Mouse (Mus musculus): Measurements from ENCODE around the gene Ccdc106. TPM values are rescaled to one million over a fixed set of nuclear protein-coding genes. Genes with fewer than 3 reads are reported as not detected.

Ccdc106 gene
- not detected for polyA plus RNA-seq (2015; fragmentation: Illumina TruSeq; extraction: RNeasy Lipid Tissue Mini Kit (QIAGEN cat#74804); ENCODE audit: insufficient read depth, low replicate concordance)

DNA sequence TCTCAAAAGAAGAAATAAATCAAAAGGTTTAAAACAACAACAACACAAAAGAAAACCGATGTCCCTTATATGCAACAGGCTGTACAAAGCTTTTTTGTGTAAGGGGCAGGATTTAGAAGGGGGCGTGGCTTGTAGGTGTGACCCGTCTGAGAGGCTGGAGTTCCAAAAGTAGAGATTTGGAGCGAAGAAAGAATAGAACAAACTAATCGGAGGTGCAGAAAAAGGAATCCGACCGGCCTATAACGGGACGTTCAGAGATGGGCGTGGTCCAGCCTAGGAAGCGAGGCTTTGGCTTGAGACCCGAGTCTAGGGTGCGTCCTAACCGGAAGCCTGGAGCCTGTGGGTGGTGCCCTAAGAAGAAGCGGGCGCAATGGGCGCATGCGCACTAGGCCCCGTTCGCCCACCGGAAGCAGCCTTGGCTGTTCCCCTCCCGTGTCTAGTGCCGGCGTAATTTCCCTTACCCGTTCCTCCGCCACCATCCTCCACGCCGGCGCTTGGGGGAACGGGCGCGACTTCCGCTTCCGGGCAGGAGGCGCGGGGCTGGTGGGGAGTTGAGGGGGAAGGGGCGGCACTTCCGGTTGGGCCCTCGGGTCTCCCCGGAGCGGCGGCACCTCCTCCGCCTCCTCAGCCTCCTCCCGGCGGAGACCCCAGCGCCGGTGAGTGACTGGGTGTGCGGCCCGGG lies at the start of gene Ccdc106, which contains the start of gene Zfp865:
Gene Ccdc106, plus strand, starts transcription at position 554 of the 682 bp plus-strand sequence.
Gene Zfp865, plus strand, starts transcription at position 377 of the 682 bp plus-strand sequence.

DNA sequence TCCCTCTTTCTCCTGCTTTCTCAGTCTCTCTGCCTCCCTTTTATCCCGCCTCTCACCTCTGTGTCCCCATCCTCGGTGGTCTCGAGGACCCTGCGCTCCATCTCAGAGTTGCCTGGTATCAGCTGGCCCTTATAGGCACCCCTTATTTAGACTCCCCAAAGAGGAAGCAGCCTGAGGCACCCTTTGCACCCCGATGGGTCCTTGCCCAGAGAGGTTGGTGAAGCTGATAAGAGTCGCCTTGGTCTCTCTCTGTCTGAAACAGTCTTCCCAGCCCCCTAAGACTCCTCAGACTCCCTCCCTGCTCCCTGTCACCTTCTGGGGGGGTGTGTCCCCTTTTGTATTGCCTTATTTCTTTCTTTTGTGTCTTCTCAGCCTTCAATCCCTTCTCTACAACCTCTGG lies 49.3 kb upstream of the Ccdc106 start, which contains the start of gene Sbk3:
Gene Sbk3, minus strand, starts transcription at position 101 of the 400 bp plus-strand sequence.

DNA sequence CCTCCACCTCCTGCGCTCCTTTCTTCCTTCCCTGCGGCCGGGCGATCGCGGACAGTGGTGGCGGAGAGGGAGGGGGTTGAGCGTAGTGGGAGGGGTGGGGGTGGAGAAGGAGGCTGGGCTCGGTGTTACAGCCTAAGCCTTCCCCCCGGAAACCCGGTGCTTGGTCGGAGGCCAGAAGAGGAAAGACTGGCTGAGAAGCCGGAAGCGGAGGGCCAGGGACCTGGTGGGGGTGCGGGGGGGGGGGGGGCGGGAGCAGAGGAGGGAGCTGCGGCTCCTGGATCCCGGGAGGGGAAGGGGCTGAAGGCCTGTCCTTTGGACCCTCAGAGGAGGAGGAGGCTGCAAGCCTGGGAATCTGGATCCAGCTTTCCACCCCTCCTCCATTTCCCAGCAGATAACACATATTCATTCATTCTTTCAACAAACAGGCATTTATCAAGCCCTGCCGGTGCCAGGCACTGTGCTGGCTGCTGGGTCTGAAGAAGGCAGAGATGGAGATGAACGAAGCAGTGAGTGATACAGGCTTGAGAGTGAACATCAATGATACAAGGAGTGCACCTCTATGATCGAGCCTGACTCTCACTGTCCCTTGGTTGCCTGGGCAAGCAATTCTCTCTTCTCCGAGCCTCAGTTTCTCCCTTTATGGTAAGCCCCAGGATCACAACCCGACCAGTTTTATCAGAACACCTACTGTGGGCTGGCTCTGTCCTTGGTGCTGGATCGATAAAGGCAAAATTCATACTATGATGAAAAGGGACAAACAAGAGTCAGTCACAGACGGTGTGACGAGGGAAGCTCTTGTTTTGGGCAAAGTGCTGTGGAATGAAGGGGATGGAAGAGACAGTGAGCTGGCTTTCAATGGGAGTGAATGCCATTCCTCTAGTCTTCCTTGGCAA lies 24.1 kb upstream of the Ccdc106 start, which contains the start of gene Zfp579:
Gene Zfp579, minus strand, starts transcription at position 156 of the 893 bp plus-strand sequence.

DNA sequence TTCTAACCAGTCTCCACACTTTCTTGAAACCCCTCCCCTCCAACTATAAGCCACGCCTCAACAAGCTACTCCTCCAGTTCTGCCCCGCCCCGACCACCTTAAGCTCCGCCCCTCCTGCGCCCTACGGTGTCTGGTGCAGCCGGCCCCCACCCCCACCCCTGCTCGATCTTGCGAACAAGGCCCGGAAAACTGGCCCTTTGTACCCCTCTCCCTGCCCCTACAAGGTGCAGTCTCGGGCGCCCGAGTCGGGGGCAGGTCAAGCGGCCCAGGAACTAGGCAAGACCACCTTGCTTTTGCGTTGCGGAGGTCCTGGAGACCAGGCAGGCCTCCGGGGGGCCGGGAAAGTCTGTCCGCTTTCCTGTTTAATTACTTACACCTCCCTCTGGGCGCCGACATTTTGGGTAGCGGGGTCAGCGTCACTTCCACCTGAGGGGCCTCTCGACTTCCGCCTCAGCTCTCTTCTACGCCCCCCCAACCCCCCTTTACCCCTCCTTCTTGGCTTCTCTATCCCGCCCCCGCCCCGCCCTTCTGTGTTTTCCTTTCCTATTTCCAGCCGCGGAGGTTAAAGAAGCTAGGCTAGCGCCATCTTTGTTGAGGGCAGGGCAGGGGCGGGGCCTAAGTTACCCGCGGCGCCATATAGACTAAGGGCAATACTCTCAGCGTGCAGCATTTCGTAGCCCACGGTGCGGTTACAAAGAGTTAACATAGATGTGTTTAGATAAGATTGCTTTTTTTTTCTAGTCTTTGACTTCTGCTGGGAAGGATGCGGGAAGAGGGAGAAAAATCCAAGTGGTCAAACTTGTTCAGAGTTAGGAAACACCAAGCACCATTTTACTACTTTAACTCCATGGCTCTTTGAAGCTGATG lies 5.9 kb upstream of the Ccdc106 start, which contains the start of the genes Zfp524 and Fiz1:
Gene Zfp524, plus strand, starts transcription at position 165 of the 867 bp plus-strand sequence.
Gene Fiz1, minus strand, starts transcription at position 447 of the 867 bp plus-strand sequence.

DNA sequence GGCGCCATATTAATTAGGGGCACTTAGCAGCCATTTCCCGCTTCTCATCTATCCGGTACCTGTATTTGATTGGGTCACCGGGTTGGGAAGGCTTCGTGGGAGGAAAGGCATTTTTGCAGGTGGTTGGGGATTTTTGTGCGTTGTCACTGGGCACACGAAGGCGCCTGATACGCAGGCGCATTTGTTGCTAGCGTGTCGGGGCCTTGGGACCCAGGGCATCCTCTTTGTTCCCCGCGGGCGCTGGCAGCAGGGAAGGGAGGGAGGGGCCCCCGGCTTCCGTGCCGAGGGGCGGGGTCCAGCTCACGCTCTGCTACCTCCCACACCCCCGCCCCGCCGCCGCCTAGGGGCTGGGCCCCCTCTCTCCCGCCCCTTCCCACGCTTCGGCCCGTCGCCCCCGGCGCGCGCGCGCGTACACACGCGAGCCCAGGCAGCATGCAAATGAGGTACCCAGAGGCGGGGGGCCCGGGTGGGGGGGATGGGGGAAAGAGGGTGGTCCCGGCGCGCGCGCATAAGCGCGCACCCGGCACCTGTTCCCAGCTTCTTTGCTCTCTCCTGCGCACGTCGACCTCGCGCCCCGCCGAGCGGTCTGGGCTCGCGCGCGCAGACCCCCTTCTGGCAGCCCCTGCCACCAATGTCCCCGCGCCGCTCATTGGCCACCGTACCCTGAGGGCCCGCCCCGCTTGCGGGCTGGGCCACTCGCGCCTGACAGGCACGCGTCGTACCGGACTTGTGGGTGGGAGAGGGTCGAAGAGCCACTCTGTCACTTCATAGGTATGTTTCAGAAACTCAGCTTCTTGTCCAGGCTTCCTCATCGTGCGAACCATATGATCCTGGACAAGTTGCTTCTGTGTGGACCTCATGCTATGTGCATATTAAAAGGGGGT lies 5.0 kb upstream of the Ccdc106 start, which contains the start of gene Gm44973:
Gene Gm44973, plus strand, starts transcription at position 379 of the 884 bp plus-strand sequence.

DNA sequence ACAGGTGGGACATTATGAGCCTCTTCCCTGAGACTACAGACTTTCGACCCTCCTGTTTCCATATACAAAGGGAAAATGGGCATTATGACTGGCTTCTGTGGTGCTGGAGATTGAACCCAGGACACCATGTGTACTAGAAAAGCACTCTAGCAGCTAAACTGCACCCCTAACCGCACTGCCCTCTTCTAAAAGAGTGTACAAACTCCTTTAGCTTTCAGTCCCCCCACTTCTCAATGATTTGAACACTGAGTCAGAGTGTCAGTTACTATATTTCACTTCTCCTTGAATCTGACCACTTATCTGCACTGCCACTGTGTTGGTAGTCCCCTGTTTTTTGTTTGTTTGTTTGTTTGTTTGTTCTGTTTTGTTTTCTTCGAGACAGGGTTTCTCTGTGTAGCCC lies 13.5 kb downstream of the Ccdc106 start, which contains the start of gene 4632433K11Rik:
Gene 4632433K11Rik, plus strand, starts transcription at position 301 of the 400 bp plus-strand sequence.

DNA sequence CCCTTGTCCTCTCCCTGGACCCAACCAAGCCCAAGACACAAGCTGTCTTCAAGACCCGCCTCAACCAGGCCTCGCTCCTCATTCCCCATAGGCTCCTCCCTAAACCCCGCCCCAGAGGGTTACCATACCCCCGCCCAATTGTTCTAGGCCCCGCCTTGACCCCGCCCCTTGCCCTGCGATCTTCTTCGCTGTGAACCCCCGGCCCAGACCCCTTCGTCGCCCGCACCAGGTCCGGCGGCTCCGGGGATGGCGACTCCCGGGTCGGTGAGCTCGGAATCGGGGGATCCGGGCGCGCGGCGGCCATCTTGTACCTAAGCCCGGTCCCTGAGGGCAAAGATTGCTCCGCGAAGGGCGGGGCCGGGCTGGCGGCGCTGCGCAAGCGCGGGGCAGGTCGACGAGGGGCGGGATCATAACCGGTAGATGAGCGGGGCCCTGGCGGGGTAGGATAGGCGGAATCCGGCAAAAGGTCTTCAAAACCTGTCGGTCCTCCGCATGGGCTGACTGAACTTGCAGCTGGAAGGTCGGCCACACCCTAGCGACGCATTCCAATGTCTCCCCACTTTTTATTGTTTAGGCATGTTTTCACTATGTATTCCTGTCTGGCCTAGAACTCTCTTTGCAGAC lies 17.9 kb downstream of the Ccdc106 start, which contains the start of gene Zfp784:
Gene Zfp784, minus strand, starts transcription at position 338 of the 624 bp plus-strand sequence.

DNA sequence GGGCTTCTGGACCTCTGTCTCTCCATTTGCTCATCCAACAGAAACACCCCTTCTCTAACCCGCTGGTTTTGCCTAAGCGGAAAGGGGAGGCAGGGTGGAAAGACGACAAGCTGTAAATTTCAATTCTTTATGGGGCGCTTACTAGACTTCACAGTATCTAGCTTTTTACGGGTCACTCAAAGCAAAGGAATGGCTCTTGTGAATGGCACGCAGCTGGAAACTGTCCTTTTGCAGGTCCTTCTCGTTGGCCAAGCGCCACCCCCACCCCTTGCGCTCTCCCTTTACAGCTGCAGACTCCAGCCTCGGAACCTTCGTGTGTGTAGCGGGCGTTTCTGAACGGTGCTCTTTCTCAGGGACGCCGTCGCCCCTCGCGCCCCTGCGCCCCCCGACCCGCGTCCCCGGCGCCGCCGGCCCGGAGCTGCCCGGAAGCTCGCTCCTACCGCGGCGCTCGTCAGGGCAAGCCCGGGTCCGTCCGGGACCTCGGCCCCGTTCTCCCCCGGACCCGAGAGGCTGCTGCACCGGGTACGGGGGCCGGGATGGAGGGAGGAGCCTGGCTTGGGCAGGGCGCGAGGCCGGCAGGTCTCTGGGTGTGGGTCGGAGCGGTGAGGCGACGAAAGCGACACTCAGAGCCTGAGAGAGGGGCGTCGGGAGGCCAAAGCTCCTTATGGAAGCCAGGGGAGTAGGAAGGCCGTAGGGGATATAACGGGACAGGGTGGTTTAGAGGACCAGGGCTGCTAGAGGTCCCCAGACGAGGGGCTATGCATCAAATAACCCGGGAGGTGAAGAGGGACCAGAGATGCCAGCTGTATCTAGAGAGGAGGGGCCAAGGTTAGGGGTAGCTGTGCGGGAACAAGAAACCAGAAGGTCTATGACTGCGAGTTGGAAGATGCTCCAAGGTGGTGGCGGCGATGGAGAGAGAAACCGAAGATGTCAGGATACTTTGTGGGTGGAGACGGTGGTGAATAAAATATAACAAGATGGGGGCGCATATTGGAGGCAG lies 31.1 kb downstream of the Ccdc106 start, which contains the start of gene Zfp580:
Gene Zfp580, plus strand, starts transcription at position 346 of the 1,000 bp plus-strand sequence.

DNA sequence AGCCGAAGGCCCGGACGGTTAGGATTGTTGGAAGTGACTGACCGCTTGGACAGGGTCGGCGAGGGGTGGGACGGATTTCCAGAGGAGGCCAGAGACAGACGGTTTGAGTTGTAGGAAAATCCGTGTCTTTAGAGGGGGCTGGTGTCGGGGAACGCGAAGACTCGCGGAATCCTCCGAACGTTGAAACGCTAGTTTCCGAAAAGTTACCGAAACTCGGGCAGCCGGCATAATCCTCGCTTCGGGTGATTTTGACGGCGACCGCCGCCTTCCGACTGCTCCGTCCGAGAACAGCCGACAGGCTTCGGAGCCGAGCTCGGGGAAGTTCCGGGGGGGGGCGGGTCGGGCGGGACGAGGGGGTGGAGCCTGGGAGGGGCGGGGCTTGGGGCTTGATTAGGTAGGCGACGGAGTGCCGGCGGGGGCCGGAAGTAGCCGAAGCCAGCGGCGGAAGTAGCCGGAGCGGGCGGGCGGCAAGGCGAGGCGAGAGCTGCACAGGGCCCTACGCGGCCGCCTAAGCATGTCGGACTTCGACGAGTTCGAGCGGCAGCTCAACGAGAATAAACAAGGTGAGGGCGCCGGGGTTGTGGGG lies 41.5 kb downstream of the Ccdc106 start, which contains the start of gene U2af2:
Gene U2af2, plus strand, starts transcription at position 370 of the 586 bp plus-strand sequence.

DNA sequence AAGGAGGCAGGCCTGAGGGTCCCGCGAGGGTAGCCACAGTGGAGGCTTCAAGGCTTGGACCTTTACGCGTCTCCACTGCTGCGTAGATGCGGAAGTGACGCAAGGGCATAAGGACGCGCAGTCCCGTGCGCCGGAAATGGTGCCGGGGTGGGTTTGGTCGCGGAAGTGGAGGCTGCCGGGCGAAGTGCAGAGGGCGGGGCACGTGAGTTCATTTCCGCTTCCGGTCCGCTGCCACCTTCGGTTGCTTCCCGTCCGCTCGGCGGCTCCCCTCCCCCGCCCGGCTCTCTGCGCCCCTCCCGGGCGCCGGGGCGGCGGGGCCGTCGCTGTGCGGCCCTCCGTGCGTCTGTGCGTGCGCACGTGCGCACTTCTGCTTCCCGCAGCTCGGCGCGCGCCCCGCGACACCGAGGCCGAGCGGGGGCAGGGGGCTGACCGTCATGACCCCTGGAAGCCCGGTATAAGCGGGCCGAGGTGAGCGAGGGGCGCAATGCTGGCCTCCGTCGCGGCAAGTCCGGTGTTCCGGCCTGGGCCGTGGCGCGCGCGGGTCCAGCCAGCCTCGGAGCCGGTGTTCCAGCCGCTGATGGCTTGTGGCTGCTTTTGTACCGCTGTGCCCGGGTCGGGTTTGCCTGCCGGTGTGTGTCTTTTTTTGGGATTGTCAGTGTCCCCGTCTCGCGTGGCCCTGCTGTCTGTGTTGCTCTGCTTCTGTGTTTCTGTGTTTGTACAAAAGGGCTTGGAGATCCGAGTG lies 59.8 kb downstream of the Ccdc106 start, which contains the start of gene Epn1:
Gene Epn1, plus strand, starts transcription at position 226 of the 742 bp plus-strand sequence.

Other genes with a start within 250 kb of the Ccdc106 start
- not detected for gene Fam71e2, start 249.3 kb upstream of the Ccdc106 start, polyA plus RNA-seq (2015; fragmentation: Illumina TruSeq; extraction: RNeasy Lipid Tissue Mini Kit (QIAGEN cat#74804); ENCODE audit: insufficient read depth, low replicate concordance)
- gene Il11, start 237.7 kb upstream of the Ccdc106 start, polyA plus RNA-seq (2015; fragmentation: Illumina TruSeq; extraction: RNeasy Lipid Tissue Mini Kit (QIAGEN cat#74804); ENCODE audit: insufficient read depth, low replicate concordance): 0.11 TPM
- not detected for gene Tmem190, start 237.6 kb upstream of the Ccdc106 start, polyA plus RNA-seq (2015; fragmentation: Illumina TruSeq; extraction: RNeasy Lipid Tissue Mini Kit (QIAGEN cat#74804); ENCODE audit: insufficient read depth, low replicate concordance)
- 1.6 TPM for gene Tmem238, start 230.9 kb upstream of the Ccdc106 start, polyA plus RNA-seq (2015; fragmentation: Illumina TruSeq; extraction: RNeasy Lipid Tissue Mini Kit (QIAGEN cat#74804); ENCODE audit: insufficient read depth, low replicate concordance)
- 457 TPM for gene Rpl28, start 227.7 kb upstream of the Ccdc106 start, polyA plus RNA-seq (2015; fragmentation: Illumina TruSeq; extraction: RNeasy Lipid Tissue Mini Kit (QIAGEN cat#74804); ENCODE audit: insufficient read depth, low replicate concordance)
- gene Ube2s, start 208.0 kb upstream of the Ccdc106 start, polyA plus RNA-seq (2015; fragmentation: Illumina TruSeq; extraction: RNeasy Lipid Tissue Mini Kit (QIAGEN cat#74804); ENCODE audit: insufficient read depth, low replicate concordance): 78.0 TPM
- 0.07 TPM for gene Shisa7, start 175.9 kb upstream of the Ccdc106 start, polyA plus RNA-seq (2015; fragmentation: Illumina TruSeq; extraction: RNeasy Lipid Tissue Mini Kit (QIAGEN cat#74804); ENCODE audit: insufficient read depth, low replicate concordance)
- gene Isoc2b, start 150.3 kb upstream of the Ccdc106 start, polyA plus RNA-seq (2015; fragmentation: Illumina TruSeq; extraction: RNeasy Lipid Tissue Mini Kit (QIAGEN cat#74804); ENCODE audit: insufficient read depth, low replicate concordance): 9.3 TPM
- 4.7 TPM for gene Isoc2a, start 143.4 kb upstream of the Ccdc106 start, polyA plus RNA-seq (2015; fragmentation: Illumina TruSeq; extraction: RNeasy Lipid Tissue Mini Kit (QIAGEN cat#74804); ENCODE audit: insufficient read depth, low replicate concordance)
- gene Gm36210, start 114.0 kb upstream of the Ccdc106 start, polyA plus RNA-seq (2015; fragmentation: Illumina TruSeq; extraction: RNeasy Lipid Tissue Mini Kit (QIAGEN cat#74804); ENCODE audit: insufficient read depth, low replicate concordance): not detected
- gene Zfp628, start 105.3 kb upstream of the Ccdc106 start, polyA plus RNA-seq (2015; fragmentation: Illumina TruSeq; extraction: RNeasy Lipid Tissue Mini Kit (QIAGEN cat#74804); ENCODE audit: insufficient read depth, low replicate concordance): 1.1 TPM
- gene Nat14, start 98.5 kb upstream of the Ccdc106 start, polyA plus RNA-seq (2015; fragmentation: Illumina TruSeq; extraction: RNeasy Lipid Tissue Mini Kit (QIAGEN cat#74804); ENCODE audit: insufficient read depth, low replicate concordance): 2.1 TPM
- 1.2 TPM for gene Ssc5d, start 94.8 kb upstream of the Ccdc106 start, polyA plus RNA-seq (2015; fragmentation: Illumina TruSeq; extraction: RNeasy Lipid Tissue Mini Kit (QIAGEN cat#74804); ENCODE audit: insufficient read depth, low replicate concordance)
- gene Sbk2, start 56.1 kb upstream of the Ccdc106 start, polyA plus RNA-seq (2015; fragmentation: Illumina TruSeq; extraction: RNeasy Lipid Tissue Mini Kit (QIAGEN cat#74804); ENCODE audit: insufficient read depth, low replicate concordance): 0.76 TPM
- gene Sbk3, start 49.4 kb upstream of the Ccdc106 start, polyA plus RNA-seq (2015; fragmentation: Illumina TruSeq; extraction: RNeasy Lipid Tissue Mini Kit (QIAGEN cat#74804); ENCODE audit: insufficient read depth, low replicate concordance): not detected
- 38.0 TPM for gene Zfp579, start 24.4 kb upstream of the Ccdc106 start, polyA plus RNA-seq (2015; fragmentation: Illumina TruSeq; extraction: RNeasy Lipid Tissue Mini Kit (QIAGEN cat#74804); ENCODE audit: insufficient read depth, low replicate concordance)
- 1.5 TPM for gene Zfp524, start 6.1 kb upstream of the Ccdc106 start, polyA plus RNA-seq (2015; fragmentation: Illumina TruSeq; extraction: RNeasy Lipid Tissue Mini Kit (QIAGEN cat#74804); ENCODE audit: insufficient read depth, low replicate concordance)
- 22.3 TPM for gene Fiz1, start 5.9 kb upstream of the Ccdc106 start, polyA plus RNA-seq (2015; fragmentation: Illumina TruSeq; extraction: RNeasy Lipid Tissue Mini Kit (QIAGEN cat#74804); ENCODE audit: insufficient read depth, low replicate concordance)
- gene Gm44973, start 5.1 kb upstream of the Ccdc106 start, polyA plus RNA-seq (2015; fragmentation: Illumina TruSeq; extraction: RNeasy Lipid Tissue Mini Kit (QIAGEN cat#74804); ENCODE audit: insufficient read depth, low replicate concordance): 0.32 TPM
- 25.1 TPM for gene Zfp865, start 177 bp upstream of the Ccdc106 start, polyA plus RNA-seq (2015; fragmentation: Illumina TruSeq; extraction: RNeasy Lipid Tissue Mini Kit (QIAGEN cat#74804); ENCODE audit: insufficient read depth, low replicate concordance)
- gene 4632433K11Rik, start 13.6 kb downstream of the Ccdc106 start, polyA plus RNA-seq (2015; fragmentation: Illumina TruSeq; extraction: RNeasy Lipid Tissue Mini Kit (QIAGEN cat#74804); ENCODE audit: insufficient read depth, low replicate concordance): 3.0 TPM
- 4.7 TPM for gene Zfp784, start 17.9 kb downstream of the Ccdc106 start, polyA plus RNA-seq (2015; fragmentation: Illumina TruSeq; extraction: RNeasy Lipid Tissue Mini Kit (QIAGEN cat#74804); ENCODE audit: insufficient read depth, low replicate concordance)
- 2.7 TPM for gene Zfp580, start 31.0 kb downstream of the Ccdc106 start, polyA plus RNA-seq (2015; fragmentation: Illumina TruSeq; extraction: RNeasy Lipid Tissue Mini Kit (QIAGEN cat#74804); ENCODE audit: insufficient read depth, low replicate concordance)
- gene U2af2, start 41.6 kb downstream of the Ccdc106 start, polyA plus RNA-seq (2015; fragmentation: Illumina TruSeq; extraction: RNeasy Lipid Tissue Mini Kit (QIAGEN cat#74804); ENCODE audit: insufficient read depth, low replicate concordance): 149 TPM
- 42.4 TPM for gene Epn1, start 59.7 kb downstream of the Ccdc106 start, polyA plus RNA-seq (2015; fragmentation: Illumina TruSeq; extraction: RNeasy Lipid Tissue Mini Kit (QIAGEN cat#74804); ENCODE audit: insufficient read depth, low replicate concordance)
- not detected for gene Rfpl4, start 96.4 kb downstream of the Ccdc106 start, polyA plus RNA-seq (2015; fragmentation: Illumina TruSeq; extraction: RNeasy Lipid Tissue Mini Kit (QIAGEN cat#74804); ENCODE audit: insufficient read depth, low replicate concordance)
- gene Rasl2-9, start 105.4 kb downstream of the Ccdc106 start, polyA plus RNA-seq (2015; fragmentation: Illumina TruSeq; extraction: RNeasy Lipid Tissue Mini Kit (QIAGEN cat#74804); ENCODE audit: insufficient read depth, low replicate concordance): 1.2 TPM
- not detected for gene Vmn1r55, start 129.1 kb downstream of the Ccdc106 start, polyA plus RNA-seq (2015; fragmentation: Illumina TruSeq; extraction: RNeasy Lipid Tissue Mini Kit (QIAGEN cat#74804); ENCODE audit: insufficient read depth, low replicate concordance)
- not detected for gene Vmn1r56, start 176.2 kb downstream of the Ccdc106 start, polyA plus RNA-seq (2015; fragmentation: Illumina TruSeq; extraction: RNeasy Lipid Tissue Mini Kit (QIAGEN cat#74804); ENCODE audit: insufficient read depth, low replicate concordance)
- not detected for gene Vmn1r57, start 197.9 kb downstream of the Ccdc106 start, polyA plus RNA-seq (2015; fragmentation: Illumina TruSeq; extraction: RNeasy Lipid Tissue Mini Kit (QIAGEN cat#74804); ENCODE audit: insufficient read depth, low replicate concordance)

Measured in spleen, adult 10 weeks (tissue).